Mouse (Mus musculus): ENCODE data around the gene Nkd1.

Gene Nkd1

DNA sequence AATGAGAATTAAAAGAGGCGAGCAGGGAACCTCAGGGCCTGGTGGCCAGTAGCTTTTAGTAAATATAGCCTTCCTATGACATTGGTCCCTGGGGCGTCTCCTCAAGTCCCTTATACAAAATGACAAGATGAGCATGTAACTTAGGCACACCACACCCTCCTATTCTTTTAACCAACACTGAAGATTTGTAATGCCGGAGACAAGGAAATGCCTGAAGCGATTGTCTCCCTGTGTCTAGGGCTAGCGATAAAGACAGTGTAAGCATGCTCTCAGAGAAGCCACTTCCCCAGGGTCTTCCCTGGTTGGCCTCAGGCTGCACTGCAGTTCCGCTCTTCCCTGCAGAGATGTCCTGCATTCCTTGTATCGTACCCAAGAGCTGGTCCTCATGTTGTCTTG, 17.8 kb downstream of the Nkd1 start:
- DNase-seq (ENCODE audit: low spot score) = no peak

DNA sequence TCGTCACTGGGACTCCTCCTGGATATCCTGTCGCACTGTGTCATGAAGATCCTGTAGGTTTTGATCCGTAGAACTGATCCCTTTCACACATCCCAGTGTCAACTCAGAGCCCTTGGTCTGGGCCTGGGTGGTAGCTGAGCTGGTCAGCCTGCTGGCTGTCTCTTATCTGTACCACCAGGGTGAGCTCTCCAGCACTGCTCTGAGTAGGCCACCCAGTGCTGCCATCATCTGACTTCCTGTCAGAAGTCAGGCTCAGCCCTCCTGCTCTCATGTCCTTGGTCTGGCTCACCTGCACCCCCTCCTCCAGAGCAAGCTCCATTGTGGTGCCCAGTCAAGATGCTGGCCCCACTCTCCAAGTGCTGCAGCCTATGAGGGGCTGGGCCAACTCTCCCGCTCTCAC, 18.8 kb downstream of the Nkd1 start:
- no peak for DNase-seq (ENCODE audit: low spot score)

DNA sequence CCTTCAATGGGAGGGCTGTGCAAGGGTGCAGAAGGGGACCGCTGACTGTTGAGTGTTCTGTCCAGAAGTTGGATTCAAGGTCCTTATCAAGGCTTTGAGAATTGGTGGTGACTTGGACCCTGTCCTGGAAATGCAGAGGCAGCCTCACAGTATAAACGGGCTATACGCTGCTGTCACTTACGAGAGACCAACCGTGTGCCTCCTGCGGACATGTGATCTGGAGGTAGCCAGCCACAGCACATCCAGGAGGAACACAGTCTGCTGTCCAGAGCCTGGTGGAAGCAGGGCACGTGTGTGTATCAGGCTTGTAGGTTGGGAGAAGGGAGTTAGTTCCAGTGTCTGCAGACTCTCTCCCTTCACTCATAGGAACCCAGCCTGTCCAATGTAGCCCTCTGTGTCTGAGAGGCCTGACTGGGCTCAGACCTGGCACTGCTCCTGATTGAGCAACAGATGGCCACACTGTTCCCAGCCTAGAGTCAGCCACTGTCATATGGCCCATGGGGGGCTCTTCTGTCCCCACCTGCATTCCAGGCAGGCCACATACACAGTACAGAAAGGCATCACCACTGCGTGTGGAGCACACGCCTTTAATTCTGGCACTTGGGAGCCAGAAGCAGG, 21.6 kb downstream of the Nkd1 start:
- no peak for DNase-seq (ENCODE audit: low spot score)

DNA sequence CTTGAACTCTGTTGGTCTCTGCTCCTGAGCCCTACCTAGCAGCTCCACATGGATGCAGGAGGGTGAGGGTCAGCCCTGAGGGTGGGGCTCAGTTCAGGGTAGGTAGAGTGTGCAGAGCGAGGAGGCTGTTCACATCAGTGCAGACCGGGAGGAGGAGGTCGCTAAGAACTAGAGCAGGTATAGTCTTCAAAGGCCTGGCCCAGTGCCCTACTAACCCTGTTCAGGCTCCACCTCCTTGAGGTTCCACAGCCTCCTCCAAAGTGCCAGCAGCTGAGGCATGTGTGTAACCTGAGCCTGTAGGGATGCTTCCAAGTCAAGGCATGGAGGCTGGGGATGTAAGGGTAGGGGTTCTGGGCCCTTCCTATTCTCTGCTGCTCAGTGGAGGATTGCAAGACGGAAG, 23.5 kb downstream of the Nkd1 start:
- no peak for DNase-seq (ENCODE audit: low spot score)

DNA sequence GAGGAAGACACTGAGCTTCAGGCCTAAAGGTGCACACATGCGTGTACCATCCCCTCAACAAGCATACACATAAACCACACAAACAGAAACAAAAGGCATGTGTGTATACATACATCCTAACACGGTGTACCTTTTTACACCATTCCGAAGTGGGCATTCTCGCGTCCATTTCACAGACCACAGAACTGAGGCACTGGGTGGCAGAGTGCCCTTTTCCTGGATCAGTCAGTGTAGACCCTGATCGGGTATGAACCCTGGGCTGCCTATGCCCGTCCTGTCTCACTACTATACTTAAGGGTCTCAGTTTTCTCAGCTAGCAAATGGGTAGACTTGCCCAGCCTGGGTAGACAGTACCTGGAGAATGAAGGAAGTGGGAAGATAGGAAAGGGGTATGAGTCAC, 24.3 kb downstream of the Nkd1 start:
- no peak for DNase-seq (ENCODE audit: low spot score)

DNA sequence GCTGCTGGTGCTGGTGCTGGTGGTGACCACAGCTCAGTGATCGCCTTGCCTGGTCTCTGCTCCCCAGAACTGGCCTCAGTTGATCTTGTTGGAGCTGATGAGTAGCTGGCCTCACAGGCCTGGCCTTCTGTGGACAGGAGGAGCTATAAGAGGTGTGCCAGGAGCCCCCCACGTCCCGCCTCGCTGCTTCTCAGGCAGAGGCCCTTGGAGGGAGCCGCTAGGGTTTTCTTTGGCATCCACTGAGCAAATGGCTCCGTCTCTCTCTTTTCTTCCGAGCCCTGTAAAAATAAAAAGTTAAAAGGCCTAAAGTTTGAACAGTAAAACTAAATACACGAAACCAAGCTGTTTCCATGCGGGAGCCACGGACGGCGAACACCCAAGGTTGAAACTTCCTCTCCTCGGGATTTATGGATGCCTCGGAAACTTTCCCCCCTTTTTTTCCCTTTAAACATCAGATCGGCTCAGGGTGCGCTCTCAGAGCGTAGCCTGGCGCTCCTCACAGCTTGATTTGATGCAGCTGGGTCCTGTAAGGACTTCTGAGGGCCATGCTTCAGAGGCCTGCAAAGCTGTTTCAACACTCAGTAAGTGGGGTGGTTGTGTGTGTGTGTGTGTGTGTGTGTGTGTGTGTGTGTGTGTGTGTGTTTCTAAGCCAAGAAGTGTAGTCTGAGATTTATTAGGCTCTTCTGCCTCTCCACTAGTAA, 25.0 kb downstream of the Nkd1 start:
- DNase-seq (ENCODE audit: low spot score) = no peak

DNA sequence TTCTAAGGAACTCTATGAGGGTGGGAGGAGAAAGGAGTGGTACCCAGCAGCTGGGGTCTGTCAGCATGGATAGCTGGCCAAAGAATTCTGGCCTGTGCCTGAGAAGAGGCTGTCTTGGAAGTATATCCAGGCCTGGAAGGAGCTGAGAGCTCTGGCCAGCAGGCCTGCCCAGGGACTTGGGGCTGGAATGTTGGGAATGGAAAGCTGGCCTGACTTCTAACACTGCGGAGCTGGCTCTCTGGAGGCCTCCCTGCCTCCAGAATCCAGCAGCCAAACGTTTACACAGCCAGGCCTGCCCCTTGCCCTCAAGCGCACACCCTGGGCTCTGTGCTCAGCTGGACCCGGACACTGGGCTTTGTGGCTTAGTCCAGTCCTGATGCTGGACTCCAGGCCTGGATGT, 34.5 kb downstream of the Nkd1 start:
- no peak for DNase-seq (ENCODE audit: low spot score)

DNA sequence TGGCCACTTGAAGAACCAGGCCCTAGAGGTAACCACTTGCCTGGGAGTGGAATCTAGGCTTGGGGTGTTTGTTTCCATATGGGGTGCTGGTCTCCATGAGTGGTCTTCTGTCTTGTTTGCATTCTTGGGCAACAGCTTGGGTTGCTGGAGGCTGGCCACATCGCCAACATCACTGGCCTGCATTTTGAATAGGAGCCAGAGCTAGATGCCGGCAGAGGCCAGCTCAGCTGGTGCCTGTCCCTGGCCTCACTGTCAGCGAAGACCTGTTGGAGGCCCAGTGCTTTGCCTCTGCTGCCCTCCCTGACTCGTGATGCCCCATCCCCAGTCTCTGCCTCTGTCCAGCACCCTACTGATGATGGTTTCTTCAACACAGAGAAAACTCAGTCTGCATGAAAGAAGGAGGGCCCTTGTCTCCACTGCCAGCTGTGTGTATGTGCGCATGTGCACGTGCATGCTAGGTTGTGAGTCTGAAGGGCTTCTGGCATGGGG, 38.9 kb downstream of the Nkd1 start:
- no peak for DNase-seq (ENCODE audit: low spot score)

DNA sequence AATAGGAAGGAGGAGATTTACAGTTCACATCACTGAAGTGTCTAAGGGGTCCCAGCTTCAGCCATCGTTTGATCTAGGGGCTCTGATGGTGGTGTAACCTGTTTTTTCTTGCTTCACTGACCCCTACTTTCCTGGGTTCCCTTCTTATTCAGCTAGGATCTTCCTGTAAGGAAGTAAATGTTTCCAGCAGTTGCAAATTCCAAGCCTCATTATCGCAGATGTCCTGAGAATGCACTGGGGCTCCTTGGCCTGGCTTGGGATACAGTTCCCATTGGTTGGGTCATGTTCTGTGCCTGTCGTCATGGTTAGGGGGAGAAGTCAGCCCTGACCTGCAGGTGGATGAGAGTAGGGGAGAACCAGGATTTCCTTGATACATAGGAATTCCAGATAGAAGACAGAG, 40.2 kb downstream of the Nkd1 start:
- DNase-seq (ENCODE audit: low spot score) = no peak

DNA sequence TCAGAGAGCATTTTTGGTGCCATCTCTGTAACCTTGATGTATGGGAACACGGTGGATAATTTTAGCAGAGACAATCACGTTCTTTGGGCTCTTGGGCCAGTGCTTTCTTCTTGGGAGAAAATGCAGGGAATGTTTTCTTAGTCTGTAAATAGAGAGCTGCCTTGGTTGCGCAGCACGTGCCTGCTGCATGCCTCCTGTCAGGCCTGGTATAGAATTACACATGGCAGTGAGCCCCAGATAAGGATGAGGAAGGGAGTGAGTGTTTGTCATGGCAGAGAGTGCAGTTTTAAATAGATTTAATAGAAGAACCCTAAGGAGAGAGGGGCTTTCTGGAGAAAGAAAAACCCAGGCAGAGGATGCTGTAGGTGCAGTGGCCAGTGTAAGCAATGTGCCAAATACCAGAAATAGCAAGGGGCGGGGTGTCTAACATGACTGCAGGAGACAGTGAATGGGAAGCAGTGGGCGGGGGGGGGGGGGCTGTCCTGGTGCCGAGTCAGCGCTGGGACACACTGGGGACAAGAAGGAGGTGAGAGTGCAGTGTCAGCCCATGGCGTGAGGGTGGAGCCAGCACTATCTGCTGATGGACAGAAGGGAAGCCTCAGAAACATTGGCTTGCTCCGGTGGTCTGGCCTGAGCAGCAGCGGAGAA, 43.2 kb downstream of the Nkd1 start:
- no peak for DNase-seq (ENCODE audit: low spot score)

DNA sequence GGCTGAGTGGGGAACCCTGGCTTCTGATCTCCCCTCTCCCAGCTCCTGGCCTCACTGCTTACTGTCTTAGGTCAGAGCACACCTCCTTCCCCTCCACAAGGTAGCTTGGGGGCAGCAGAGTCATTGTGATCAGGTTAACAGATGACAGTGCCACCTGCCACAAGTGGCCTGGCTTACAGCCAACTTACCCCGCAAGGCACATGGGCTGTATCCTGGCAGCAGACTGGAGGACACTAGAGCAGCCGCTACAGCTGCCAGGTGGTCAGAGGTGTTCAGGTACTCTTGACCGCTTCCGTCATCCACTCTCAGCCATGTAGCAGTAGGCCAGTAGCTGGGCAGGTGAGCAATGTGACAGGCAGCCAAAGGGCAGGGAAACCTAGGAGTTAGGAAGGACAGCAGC, 45.0 kb downstream of the Nkd1 start:
- no peak for DNase-seq (ENCODE audit: low spot score)

DNA sequence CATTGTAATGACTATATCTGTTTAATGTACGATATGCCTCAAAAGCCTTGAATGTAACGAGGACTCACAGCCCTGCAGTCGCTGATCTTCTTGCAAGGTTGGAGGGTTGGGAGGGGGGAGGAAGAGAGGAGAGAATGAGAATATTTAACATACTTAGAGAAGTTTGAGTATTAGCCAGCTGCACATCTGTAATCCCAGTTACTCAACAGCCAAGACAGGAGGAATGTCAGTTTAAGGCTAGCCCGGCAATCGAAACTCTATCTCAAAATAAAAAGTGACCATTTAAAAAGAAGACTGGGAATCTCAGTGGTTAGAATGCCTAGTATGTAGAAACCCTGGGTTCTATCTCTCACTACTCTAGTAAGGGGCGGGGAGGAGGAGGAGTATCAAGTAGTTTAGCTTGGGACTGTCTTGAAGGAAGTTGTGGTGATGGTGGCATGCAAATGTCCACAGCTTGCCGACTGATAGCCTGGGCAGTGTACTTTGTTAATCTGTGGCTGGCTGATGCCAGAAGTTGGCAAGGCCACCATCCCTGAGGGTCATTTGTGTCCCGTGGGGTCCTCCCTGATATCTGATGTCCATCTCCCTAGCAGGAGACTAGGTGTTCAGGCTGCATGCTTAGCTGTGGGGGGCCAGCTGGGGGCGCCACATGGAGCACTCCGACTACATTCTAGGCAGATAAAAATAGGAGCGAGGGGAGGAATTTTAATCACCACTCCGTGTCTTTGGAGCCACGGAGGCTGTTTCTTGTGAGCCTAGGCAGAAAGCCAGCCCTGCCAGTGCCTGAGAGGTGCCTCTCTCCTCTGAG, 46.4 kb downstream of the Nkd1 start:
- no peak for DNase-seq (ENCODE audit: low spot score)

DNA sequence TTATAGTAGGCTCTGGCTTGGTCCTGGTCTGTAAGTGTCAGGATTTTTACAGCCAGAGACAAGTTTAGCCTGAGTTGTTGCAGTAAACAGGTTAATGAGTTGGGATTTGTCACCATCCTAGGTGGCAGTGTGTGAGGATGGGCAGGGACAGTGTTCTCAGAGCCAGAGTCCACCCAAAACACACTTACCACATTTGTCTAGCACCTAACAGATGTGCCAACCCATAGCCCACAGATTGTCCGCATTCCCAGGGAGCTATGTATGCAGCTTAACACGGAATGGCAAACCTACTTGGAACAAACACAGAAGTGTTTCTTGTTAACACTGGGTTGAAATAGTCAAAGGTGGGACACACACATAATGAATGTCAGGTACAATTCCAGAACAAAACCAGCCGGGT, 47.1 kb downstream of the Nkd1 start:
- DNase-seq (ENCODE audit: low spot score) = no peak

DNA sequence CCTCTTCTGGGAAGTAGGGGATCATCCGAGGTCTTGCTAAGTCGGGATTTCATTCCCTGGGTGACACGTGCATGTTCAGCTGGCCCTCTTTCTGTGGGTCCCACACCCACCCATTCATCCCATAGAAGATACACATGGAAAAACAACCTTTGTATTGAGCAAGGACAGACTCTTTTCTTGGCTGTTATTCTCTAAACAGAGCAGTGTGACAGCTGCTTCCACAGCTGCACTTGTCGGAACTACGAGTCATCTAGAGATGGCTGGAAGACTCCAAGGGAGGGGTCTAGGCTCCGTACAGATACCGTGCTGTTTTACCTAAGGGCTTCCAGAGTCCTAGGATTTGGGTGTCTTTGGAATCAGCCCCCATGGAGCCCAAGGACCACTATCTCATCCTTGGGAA, 48.2 kb downstream of the Nkd1 start:
- no peak for DNase-seq (ENCODE audit: low spot score)

DNA sequence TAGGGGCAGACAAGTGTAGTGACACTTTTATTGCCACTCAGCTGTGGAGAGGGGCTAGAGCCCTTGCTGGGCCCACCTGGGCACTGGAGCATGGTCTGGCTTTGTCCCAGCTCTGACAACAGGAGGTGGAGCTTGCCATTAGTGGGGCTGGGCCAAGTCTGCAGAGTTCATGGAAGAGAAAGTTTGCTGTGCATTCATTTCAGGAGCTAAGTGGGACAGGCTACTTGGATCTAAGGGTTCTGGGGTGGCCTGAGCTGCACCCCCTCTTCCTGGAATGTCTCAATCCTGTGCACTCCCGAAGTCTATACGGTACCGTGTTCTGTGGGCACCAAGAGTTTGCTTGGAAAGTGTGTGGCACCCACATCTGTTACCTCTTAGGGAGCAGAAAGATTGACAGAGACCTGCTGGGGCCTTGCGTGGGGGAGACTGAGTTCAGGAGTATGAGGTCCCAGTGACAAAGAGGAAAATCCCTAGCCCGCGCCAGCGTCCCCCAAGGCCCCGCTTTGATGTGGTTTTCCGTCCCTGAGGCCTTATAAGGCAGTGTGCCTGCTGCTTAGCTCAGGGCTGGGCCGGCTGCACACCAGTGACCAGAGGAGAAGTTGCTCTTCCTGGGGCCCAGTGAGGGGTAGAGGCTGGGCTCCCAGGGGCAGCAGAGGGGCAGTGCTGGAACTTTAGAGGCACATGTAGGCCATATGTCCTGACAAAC, 49.3 kb downstream of the Nkd1 start:
- DNase-seq (ENCODE audit: low spot score) = no peak

DNA sequence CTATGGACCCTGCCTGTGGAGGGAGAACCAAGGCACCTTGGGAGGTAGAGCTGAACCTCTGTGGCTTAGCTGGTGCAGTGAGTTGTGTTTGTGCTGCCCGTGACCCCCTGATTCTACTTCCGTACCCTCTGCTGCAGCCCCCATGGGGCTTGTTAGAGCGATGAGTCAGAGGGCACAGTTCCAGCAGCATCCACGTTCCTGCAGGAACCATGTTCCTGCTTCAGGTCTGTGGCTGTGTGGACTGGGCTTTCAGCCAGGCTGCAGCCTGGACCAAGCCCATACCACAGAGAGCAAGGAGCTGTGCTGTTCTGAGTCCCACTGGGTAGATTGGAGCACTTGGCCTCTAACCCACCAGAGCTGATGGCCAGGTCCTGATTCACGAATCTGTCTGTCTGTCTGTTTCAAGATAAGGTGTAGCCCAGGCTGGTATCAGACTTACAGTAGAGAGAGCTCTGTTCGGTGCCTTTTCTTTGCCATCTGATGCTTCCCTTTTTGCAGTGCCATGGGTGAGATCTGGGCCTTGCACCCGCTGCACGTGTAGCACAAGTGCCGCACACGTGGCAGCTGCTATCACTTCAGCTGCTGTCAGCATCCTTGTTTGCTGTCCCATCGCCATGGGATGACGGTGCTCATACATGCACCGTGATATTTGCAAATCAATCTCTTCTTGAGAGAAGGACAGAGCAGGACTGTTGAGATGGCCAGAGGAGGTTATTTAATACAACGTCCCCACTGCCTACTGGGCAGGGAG, 50.5 kb downstream of the Nkd1 start:
- peak; percentile 73 for DNase-seq (ENCODE audit: low spot score)

DNA sequence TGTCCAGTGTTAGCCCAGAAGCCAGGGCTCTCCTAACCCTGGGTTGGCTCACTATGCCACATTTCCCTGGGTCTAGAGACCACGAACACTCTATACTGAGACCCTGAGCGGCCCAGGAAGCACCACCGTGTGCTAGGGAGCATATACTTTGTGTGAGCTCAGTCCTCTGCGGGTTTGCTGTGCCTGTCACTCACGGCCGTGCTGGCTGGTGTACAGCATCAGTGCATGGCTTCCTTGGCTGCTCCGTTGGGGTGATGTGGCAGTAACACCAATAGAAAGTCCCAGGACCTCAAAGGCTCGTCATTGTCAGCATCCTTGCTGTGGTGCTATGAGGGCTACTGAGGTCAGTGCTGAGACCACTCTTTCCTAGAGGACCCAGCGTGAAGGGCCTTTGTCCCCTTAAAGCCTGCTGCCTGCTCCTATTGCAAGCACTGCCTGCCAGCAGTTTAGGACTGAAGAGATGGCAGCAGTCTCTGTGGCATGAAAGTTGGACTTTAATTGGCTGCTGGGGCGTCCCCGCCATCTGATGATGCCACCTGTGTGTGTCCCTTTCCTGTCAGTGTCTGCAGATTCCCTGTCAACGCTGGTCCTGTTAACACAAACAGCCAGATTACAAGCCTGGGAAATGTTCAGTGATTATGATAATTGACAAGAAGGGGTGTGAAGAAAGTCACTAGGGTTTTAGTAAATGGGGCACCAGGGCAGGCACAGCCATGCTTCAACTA, 51.2 kb downstream of the Nkd1 start:
- no peak for DNase-seq (ENCODE audit: low spot score)

DNA sequence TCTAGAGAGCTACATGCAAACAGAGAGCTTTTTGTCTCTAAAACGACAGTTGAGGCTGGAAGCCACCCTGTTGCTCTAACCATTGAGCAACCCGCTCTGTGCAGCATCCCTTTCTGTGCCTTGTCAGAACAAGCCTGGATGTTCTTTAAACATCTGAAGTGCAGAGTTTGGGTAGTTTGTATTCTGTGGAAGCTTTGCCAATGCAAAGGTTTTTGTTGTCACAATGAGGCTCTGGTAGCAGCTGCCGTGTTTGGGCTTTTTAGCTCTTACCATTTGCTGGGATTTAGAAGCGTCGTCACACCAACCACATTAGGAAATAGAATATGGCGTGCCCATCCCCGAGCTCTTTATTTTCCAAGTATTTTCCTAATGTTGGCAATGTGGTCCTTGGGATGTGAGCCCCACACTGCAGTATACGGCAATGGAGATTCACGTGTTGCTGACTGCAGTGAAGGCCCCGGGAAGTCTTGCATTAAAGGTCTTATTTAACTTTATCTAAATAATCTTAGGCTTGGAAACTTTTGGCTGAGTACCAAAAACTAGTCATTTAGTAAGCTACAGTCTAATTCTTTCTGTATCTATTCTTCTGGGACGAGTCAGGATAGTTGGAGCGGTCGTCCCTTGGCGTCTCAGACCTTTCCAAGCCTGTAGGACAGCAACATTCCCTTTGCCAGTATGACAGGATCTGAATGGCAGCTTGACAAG, 51.9 kb downstream of the Nkd1 start:
- no peak for DNase-seq (ENCODE audit: low spot score)

DNA sequence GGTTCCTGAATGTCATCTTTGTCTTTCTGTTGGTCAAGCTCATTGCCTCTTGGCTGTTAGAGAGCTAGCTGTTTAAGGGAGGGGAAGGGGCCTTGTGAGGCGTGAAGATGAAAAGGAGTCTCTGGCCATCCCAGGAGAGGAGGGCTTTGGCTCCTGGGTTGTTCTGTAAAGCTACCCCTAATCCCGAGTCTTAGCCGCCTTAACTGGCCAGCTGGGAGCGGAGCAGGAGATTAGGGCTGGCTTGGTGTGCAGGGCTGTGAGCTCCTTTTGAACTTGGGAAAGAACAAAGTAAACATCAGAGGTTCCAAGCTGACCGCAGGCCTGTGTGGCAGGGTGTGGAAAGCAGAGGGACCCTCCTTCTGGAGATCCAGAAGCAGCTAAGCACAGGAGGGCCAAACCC, 53.8 kb downstream of the Nkd1 start:
- no peak for DNase-seq (ENCODE audit: low spot score)
